Mouse (Mus musculus) CH12.LX (cell line): ENCODE results near the gene Pls1. TPM values are rescaled to one million over a fixed set of nuclear protein-coding genes. Genes with fewer than 3 reads are reported as not detected.

Experiments
- DNase-seq: peaks from one replicate; pipeline ENCODE4 v3.0.0-alpha.2; 2013; ENCODE audit errors: extremely low read depth
- H3K27ac ChIP-seq: 2 replicates; pipeline ENCODE4 v1.5.1; 2012; ENCODE audit warnings: low read depth, mild to moderate bottlenecking, control low read depth, moderate library complexity; ENCODE audit not compliant: insufficient read depth
- H3K27me3 ChIP-seq: replicated peaks from 2 replicates; pipeline ENCODE3; 2012; ENCODE audit warnings: inconsistent platforms
- H3K36me3 ChIP-seq, 2 experiments: replicated peaks in 1 of 2; 2 replicates each; pipeline versions ENCODE3 to v1.6.1; 2012; ENCODE audit warnings: inconsistent platforms in 1 of 2, low read length in 1 of 2, mild to moderate bottlenecking in 1 of 2, mixed read lengths in 1 of 2, moderate library complexity in 1 of 2; ENCODE audit not compliant: control insufficient read depth in 1 of 2, insufficient read depth in 1 of 2
- H3K4me1 ChIP-seq, 2 experiments: 2 replicates each; pipeline ENCODE4 v1.6.1; 2012; ENCODE audit warnings: inconsistent platforms in 1 of 2, moderate library complexity in 1 of 2; ENCODE audit not compliant: insufficient read depth in 2 of 2, control insufficient read depth in 1 of 2
- H3K4me2 ChIP-seq: 2 replicates; pipeline ENCODE4 v1.6.1; 2012; ENCODE audit warnings: low read depth, mild to moderate bottlenecking, control low read depth; ENCODE audit not compliant: poor library complexity, insufficient read depth, severe bottlenecking
- H3K4me3 ChIP-seq, 3 experiments: fragments of 150-350 bp in 1 of 3; sonication (generic) in 1 of 3; replicated peaks in 1 of 3; 2 replicates each; pipeline versions ENCODE3 to v1.5.1; 2011 to 2012; ENCODE audit warnings: low read depth in 2 of 3, low read length in 2 of 3, mild to moderate bottlenecking in 2 of 3, moderate library complexity in 2 of 3, control low read depth in 1 of 3, improper control_type of control experiment in 1 of 3, inconsistent platforms in 1 of 3, mixed read lengths in 1 of 3; ENCODE audit not compliant: poor library complexity in 1 of 3
- H3K79me2 ChIP-seq: replicated peaks from 2 replicates; pipeline ENCODE4 v1.6.1; 2012; ENCODE audit warnings: mild to moderate bottlenecking, moderate library complexity; ENCODE audit not compliant: control insufficient read depth, poor library complexity, insufficient read depth, severe bottlenecking; ENCODE audit errors: extremely low read depth
- H3K9ac ChIP-seq: 2 replicates; pipeline ENCODE4 v1.6.1; 2012; ENCODE audit warnings: low read depth, mild to moderate bottlenecking, control low read depth, moderate library complexity; ENCODE audit not compliant: insufficient read depth
- H3K9me3 ChIP-seq: replicated peaks from 2 replicates; pipeline ENCODE3; 2012; ENCODE audit warnings: low read length, inconsistent platforms, mixed read lengths
- BHLHE40 ChIP-seq: IDR thresholded peaks from 2 replicates; pipeline ENCODE4 v1.6.1; 2011; ENCODE audit warnings: mild to moderate bottlenecking, low read depth, low read length, improper control_type of control experiment
- CHD1 ChIP-seq: IDR thresholded peaks from 2 replicates; pipeline ENCODE4 v1.6.1; 2012; ENCODE audit warnings: low read depth, low read length, improper control_type of control experiment, inconsistent platforms
- CHD2 ChIP-seq: IDR thresholded peaks from 2 replicates; pipeline ENCODE4 v1.6.1; 2011; ENCODE audit warnings: low read length, improper control_type of control experiment
- E2F4 ChIP-seq: IDR thresholded peaks from 2 replicates; pipeline ENCODE4 v1.6.1; 2011; ENCODE audit warnings: low read depth, low read length, improper control_type of control experiment; ENCODE audit not compliant: insufficient replicate concordance
- JUND ChIP-seq: conservative IDR thresholded peaks from 2 replicates; pipeline ENCODE4 v1.6.1; 2011; ENCODE audit warnings: low read depth, low read length, improper control_type of control experiment
- MAFK ChIP-seq: IDR thresholded peaks from 2 replicates; pipeline ENCODE4 v1.6.1; 2011; ENCODE audit warnings: low read length, improper control_type of control experiment; ENCODE audit not compliant: insufficient replicate concordance
- MAX ChIP-seq: IDR thresholded peaks from 2 replicates; pipeline ENCODE4 v1.6.1; 2011; ENCODE audit warnings: low read length, improper control_type of control experiment
- MEF2A ChIP-seq: IDR thresholded peaks from 2 replicates; pipeline ENCODE4 v1.6.1; 2014; ENCODE audit warnings: low read depth, mild to moderate bottlenecking, inconsistent platforms, low read length, improper control_type of control experiment, borderline replicate concordance
- MXI1 ChIP-seq: IDR thresholded peaks from 2 replicates; pipeline ENCODE4 v1.6.1; 2011; ENCODE audit warnings: mild to moderate bottlenecking, low read depth, low read length, improper control_type of control experiment
- MYC ChIP-seq: IDR thresholded peaks from 2 replicates; pipeline ENCODE4 v1.6.1; 2011; ENCODE audit warnings: low read depth, mild to moderate bottlenecking, improper control_type of control experiment, low read length
- NRF1 ChIP-seq: IDR thresholded peaks from 2 replicates; pipeline ENCODE4 v1.6.1; 2014; ENCODE audit warnings: low read depth, mild to moderate bottlenecking, inconsistent platforms, low read length, improper control_type of control experiment, moderate library complexity
- RAD21 ChIP-seq: IDR thresholded peaks from 2 replicates; pipeline ENCODE4 v1.6.1; 2011; ENCODE audit warnings: low read depth, mild to moderate bottlenecking, low read length, improper control_type of control experiment, moderate library complexity
- SIN3A ChIP-seq: IDR thresholded peaks from 2 replicates; pipeline ENCODE4 v1.6.1; 2012; ENCODE audit warnings: low read length, improper control_type of control experiment, inconsistent platforms
- TBP ChIP-seq: conservative IDR thresholded peaks from 2 replicates; pipeline ENCODE4 v1.6.1; 2011; ENCODE audit warnings: low read depth, low read length, improper control_type of control experiment
- USF1 ChIP-seq: IDR thresholded peaks from 2 replicates; pipeline ENCODE4 v1.6.1; 2014; ENCODE audit warnings: low read depth, mild to moderate bottlenecking, inconsistent platforms, low read length, improper control_type of control experiment
- ZKSCAN1 ChIP-seq: IDR thresholded peaks from 2 replicates; pipeline ENCODE4 v1.6.1; 2012; ENCODE audit warnings: low read depth, inconsistent platforms, low read length, improper control_type of control experiment, borderline replicate concordance
- ZMIZ1 ChIP-seq: IDR thresholded peaks from 2 replicates; pipeline ENCODE4 v1.6.1; 2012; ENCODE audit warnings: low read depth, mild to moderate bottlenecking, inconsistent platforms, low read length, improper control_type of control experiment
- dilution Hi-C: fragments of 300-500 bp; cut with MboI; formaldehyde crosslinking; loops from 2 replicates; pipeline ENCODE4 v1.14.3; 2020; ENCODE audit warnings: low sequenced_read_pairs; ENCODE audit not compliant: extremely low pct_unique_long_range_greater_than_20kb, extremely low pct_ligation_motif_present
- in situ Hi-C: fragments of 300-500 bp; cut with MboI; formaldehyde crosslinking; loops from 3 replicates; pipeline ENCODE4 v1.14.3; 2019; ENCODE audit warnings: low sequenced_read_pairs, low pct_ligation_motif_present, low pct_unique_long_range_greater_than_20kb, mixed read lengths
- polyA plus RNA-seq: library from polyadenylated mRNA; unstranded; fragments of >175 nt; gene quantifications from 2 replicates; pipeline ENCODE4 v1.2.1, GENCODE M21; 2012; ENCODE audit warnings: low read depth; ENCODE audit not compliant: insufficient read length
- total RNA-seq, 2 experiments: library from RNA; depleted of rRNA; stranded (reverse); fragments of 300-350 nt in 1 of 2; fragments of >200 nt in 1 of 2; gene quantifications; 2 replicates each; pipeline ENCODE4 v1.2.3; 2012 to 2014

Pls1 gene
- total and polyA plus RNA-seq, 3 experiments: 0.08 to 0.56 (median 0.40) TPM

GRCm38 (mm10) chr9:95783646-95784293, 61.3 kb downstream of the Pls1 start:
- peak overlapping the region; percentile 88 for H3K4me2 ChIP-seq
- no peaks in the 10 kb centered on the region for H3K36me3 ChIP-seq
- in situ Hi-C loops: loop anchor here (10.0 kb wide), 1 partner anchor 61 kb away; the partner anchor contains the start of gene Pls1

DNA sequence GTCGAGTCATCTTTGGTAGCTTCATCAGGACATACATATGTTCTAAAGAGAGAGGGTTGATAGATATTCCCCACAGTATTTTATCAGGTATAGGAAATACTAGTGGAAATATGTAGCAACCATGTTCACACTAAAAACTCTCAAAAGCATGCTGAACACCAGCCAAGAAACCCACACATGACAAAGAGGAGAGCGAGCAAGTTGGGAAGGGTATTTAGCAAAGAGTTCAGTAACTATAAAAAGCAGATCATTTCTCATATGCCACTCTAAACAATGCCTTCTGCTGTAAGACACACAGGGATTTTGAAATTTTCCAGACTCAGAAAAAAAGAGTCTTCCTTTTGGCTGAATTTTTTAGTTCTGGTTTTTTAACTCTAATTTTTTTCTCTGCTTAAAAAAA, 73.4 kb downstream of the Pls1 start:
- TF ChIP-seq MEF2A (no peak), MAX (no peak)
- Histone ChIP-seq H3K36me3 (no peaks in the 10 kb centered on the region), H3K9me3 (no peaks in the 10 kb centered on the region), H3K4me1 (no peaks in the 10 kb centered on the region), H3K4me2 (no peak overlapping the region), H3K79me2 (no peaks in the 10 kb centered on the region), H3K27ac (no peak overlapping the region), H3K9ac (no peak overlapping the region), H3K4me3 (no peak overlapping the region), H3K27me3 (no peaks in the 10 kb centered on the region)
- in situ Hi-C loops (no loop called here), dilution Hi-C loops (no loop called here)
- no peak for DNase-seq

More at GRCm38 (mm10) chr9:95783646-95784293, 61.3 kb downstream of the Pls1 start:
- H3K4me3 ChIP-seq: peak overlapping the region; percentile 27 to 50 (median 44)
- dilution Hi-C loops: no loop called here
- no peaks in the 10 kb centered on the region for H3K79me2 ChIP-seq
- no peaks in the 10 kb centered on the region for H3K9me3 ChIP-seq
- H3K27me3 ChIP-seq: no peaks in the 10 kb centered on the region
- DNase-seq: peak; percentile 55
- peaks cover 0 to 3% of the 10 kb centered on the region in 2 experiments; a peak in 1 of 4 replicates for H3K4me1 ChIP-seq
- H3K9ac ChIP-seq: peak overlapping the region; percentile 28; the same call in 1 of the 2 replicates
- TF ChIP-seq MAFK: no peak
- TF ChIP-seq ZMIZ1: no peak
- TF ChIP-seq CHD2: no peak
- TF ChIP-seq JUND: no peak
- TF ChIP-seq MXI1: no peak
- no peak for TF ChIP-seq MAX
- TF ChIP-seq TBP: no peak
- no peak for TF ChIP-seq SIN3A
- no peak for TF ChIP-seq NRF1
- TF ChIP-seq ZKSCAN1: no peak
- no peak for TF ChIP-seq E2F4
- TF ChIP-seq RAD21: no peak
- TF ChIP-seq USF1: no peak
- no peak for TF ChIP-seq MYC
- no peak for TF ChIP-seq CHD1
- TF ChIP-seq BHLHE40: no peak
- H3K27ac ChIP-seq: no peak overlapping the region
